Mouse (Mus musculus) brain, embryonic 14.5 days (tissue): Measurements from ENCODE around the gene Pcbd1. TPM values are rescaled to one million over a fixed set of nuclear protein-coding genes. Genes with fewer than 3 reads are reported as not detected.

Experiments
- DNase-seq: peaks from one replicate; pipeline ENCODE4 v3.0.0-alpha.2; 2011; ENCODE audit warnings: low read depth
- CTCF ChIP-seq: fragments of 200-500 bp; IDR thresholded peaks from 2 replicates; pipeline ENCODE4 v1.5.1; 2012; ENCODE audit warnings: inconsistent platforms, mild to moderate bottlenecking, moderate library complexity, borderline replicate concordance; ENCODE audit not compliant: insufficient read depth, insufficient read length; ENCODE audit errors: extremely low read depth
- POLR2A ChIP-seq: fragments of 200-500 bp; IDR thresholded peaks from 2 replicates; pipeline ENCODE4 v1.6.1; 2012; ENCODE audit warnings: mild to moderate bottlenecking, inconsistent platforms, borderline replicate concordance; ENCODE audit not compliant: poor library complexity, insufficient read depth, insufficient read length, severe bottlenecking; ENCODE audit errors: extremely low read depth
- polyA plus RNA-seq: library from polyadenylated mRNA; depleted of rRNA; stranded (reverse); fragments of >200 nt; gene quantifications from 2 replicates; pipeline ENCODE4 v1.2.3, GENCODE M21; 2012; rRNA removed

Pcbd1 gene
- polyA plus RNA-seq, 1 experiment: 19.5 TPM

GRCm38 (mm10) chr10:61124462-61124861, 35.3 kb downstream of the Pcbd1 start:
- TF ChIP-seq CTCF (no peak), POLR2A (no peak)
- DNase-seq: no peak

- no peak for TF ChIP-seq CTCF
- no peak for TF ChIP-seq POLR2A
- DNase-seq: no peak
Observed at GRCm38 (mm10) chr10:61128701-61129365, 39.7 kb downstream of the Pcbd1 start.

- DNase-seq: no peak
- no peak for TF ChIP-seq CTCF
- TF ChIP-seq POLR2A: no peak
Observed at GRCm38 (mm10) chr10:61130959-61131358, 41.8 kb downstream of the Pcbd1 start.

DNA sequence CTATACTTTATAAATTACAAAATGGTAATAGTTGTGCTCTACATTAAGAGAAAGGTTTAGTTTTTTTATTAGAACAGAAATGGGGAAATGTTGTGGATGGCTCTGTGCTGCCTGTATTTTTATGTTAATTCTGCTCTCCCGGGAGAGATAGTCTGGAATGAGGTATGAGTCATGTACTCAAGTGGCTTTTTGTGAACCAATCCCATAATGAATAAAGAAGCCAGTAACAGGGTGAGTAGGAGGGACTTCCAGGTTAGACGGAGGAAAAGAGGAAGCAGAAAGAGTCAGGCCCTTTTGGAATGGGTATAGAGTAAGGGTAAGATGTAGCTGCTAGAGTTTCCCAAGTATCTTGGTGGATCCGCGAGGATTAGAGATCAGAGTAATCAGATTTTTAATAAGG, 44.9 kb downstream of the Pcbd1 start:
- TF ChIP-seq CTCF (no peak), POLR2A (no peak)
- DNase-seq: no peak

DNA sequence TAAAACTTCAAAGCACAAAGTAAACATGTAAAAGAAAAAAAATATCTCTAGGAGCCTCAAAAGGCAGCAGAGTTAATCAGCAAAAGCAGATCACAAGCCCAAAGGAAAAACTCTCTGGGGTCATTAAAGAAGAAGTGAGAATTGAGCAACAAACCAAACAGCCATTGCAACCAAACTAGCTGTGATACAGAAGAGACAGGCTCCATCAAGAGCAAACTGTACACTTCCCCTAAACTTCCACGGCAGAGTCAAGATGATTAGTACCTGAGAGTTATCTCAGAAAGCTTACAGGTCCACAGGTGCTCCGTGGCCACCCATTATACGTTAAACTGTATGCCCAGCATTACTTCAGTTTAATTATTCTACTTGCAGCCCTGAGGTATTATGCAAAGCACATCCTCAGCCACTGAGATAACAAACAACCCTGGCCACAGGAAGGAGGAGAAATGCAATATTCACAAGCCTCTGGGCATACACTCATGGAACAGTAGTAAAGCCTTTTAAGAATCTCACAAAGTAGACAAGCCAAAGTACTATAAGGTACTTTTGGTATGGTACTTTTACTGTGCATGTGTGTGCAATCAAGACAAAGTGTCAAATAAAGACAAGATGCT, 46.2 kb downstream of the Pcbd1 start:
- TF ChIP-seq POLR2A (no peak), CTCF (no peak)
- DNase-seq: no peak

DNA sequence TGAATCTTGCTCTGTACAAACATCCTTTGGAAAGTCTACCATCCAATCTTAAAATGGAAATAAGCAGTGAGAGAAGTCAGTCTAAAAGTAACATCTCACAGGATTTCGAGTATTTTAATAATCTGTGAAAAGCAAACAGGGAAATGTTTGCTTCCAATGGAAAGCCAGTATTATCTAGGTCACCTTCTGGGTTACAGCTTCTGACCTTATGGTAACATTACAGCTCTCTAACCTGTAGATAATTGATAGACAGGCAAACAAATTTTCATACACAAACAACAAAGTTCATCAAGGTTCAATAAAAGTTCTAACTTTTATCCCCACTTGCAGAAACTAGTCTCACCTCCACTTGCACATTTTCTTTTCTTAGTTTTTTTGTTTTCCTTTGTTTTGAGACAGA, 48.4 kb downstream of the Pcbd1 start:
- no peak for DNase-seq
- TF ChIP-seq POLR2A: no peak
- TF ChIP-seq CTCF: no peak

GRCm38 (mm10) chr10:61143343-61143742, 54.2 kb downstream of the Pcbd1 start:
- no peak for DNase-seq
- TF ChIP-seq CTCF (no peak), POLR2A (no peak)

Other genes starting within 250 kb of the Pcbd1 start
- gene Sgpl1, start 58.4 kb downstream of the Pcbd1 start, polyA plus RNA-seq: 67.9 and 70.4 TPM in 2 replicates
- gene Tbata, start 82.6 kb downstream of the Pcbd1 start, polyA plus RNA-seq: 0.23 and 1.4 TPM in 2 replicates
- gene Adamts14, start 184.1 kb downstream of the Pcbd1 start, polyA plus RNA-seq: 0.44 and 1.3 TPM in 2 replicates
- gene Prf1, start 208.5 kb downstream of the Pcbd1 start, polyA plus RNA-seq: 0.04 TPM in 1 of 2 replicates, not detected in the other